Mouse (Mus musculus): ENCODE measurements around the gene Bin2. TPM values are rescaled to one million over a fixed set of nuclear protein-coding genes. Genes with fewer than 3 reads are reported as not detected.

Bin2 gene
- polyA plus RNA-seq, 1 experiment from 2014 or later, result 18.2 TPM

DNA sequence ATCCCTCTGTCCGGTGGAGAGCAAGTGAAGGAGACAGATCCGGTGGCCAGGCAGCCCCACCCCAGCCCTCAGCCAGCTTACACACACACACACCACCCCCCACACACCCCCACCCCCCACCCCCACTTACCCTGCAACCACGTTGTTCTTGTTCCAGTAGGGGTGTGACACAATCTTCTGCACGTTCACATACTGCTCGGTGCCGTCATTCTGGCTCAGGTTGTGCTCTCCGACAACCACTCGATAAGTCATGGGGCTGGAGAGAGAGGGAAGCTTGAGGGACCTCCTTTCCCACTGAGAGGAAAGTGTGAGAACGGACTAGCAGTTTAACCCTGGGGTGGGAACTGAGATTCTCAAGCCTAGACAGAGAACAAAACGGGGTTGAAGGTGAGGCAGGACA, 15.1 kb upstream of the Bin2 start:
- 48% methylated on average over 10 of the region's 10 CpGs for WGBS (ENCODE audit: insufficient replicate concordance)
- H3K9ac ChIP-seq, result no peak overlapping the region
- H3K4me1 ChIP-seq (replicated peaks), result peaks cover 66% of the 10 kb centered on the region
- no peaks in the 10 kb centered on the region for H3K9me3 ChIP-seq (replicated peaks)
- H3K36me3 ChIP-seq (replicated peaks), result no peaks in the 10 kb centered on the region
- ATAC-seq (ENCODE audit: insufficient read depth), result no peak
- 0 out of 2 replicates have a peak overlapping the region, but pooled peaks have one; percentile 5 for H3K4me3 ChIP-seq (replicated peaks)
- H3K27me3 ChIP-seq, result no peaks in the 10 kb centered on the region
- peak overlapping the region; percentile 22 for H3K27ac ChIP-seq (replicated peaks)
- peak overlapping the region; percentile 40; the same call in 1 of the 2 replicates for H3K4me2 ChIP-seq

DNA sequence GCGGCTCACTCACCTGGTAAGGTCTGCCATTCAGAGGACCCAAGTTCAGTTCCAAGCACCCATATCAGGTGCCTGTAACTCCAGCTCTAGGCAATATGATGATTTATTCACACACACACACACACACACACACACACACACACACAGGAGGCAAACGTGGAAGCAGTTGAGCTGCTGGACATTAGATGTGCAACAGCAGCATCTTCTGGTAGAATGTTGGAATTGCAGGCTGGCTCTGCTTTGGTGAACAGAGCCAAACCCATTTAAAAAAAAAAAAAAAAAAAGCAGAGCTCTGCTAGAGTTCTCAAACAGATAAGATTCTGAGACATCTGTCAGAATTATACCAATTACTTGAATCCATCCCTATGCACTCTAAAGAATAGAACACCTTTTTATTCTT, 13.7 kb upstream of the Bin2 start:
- 46% methylated on average over 2 of the region's 2 CpGs for WGBS (ENCODE audit: insufficient replicate concordance)
- H3K9ac ChIP-seq, result no peak overlapping the region
- H3K4me1 ChIP-seq (replicated peaks), result peaks cover 78% of the 10 kb centered on the region
- no peak overlapping the region; the same call in 1 of the 2 replicates for H3K4me2 ChIP-seq
- no peak overlapping the region for H3K27ac ChIP-seq (replicated peaks)
- no peaks in the 10 kb centered on the region for H3K27me3 ChIP-seq
- H3K4me3 ChIP-seq (replicated peaks), result no peak overlapping the region
- H3K9me3 ChIP-seq (replicated peaks), result no peaks in the 10 kb centered on the region
- ATAC-seq (ENCODE audit: insufficient read depth), result no peak
- H3K36me3 ChIP-seq (replicated peaks), result no peaks in the 10 kb centered on the region

DNA sequence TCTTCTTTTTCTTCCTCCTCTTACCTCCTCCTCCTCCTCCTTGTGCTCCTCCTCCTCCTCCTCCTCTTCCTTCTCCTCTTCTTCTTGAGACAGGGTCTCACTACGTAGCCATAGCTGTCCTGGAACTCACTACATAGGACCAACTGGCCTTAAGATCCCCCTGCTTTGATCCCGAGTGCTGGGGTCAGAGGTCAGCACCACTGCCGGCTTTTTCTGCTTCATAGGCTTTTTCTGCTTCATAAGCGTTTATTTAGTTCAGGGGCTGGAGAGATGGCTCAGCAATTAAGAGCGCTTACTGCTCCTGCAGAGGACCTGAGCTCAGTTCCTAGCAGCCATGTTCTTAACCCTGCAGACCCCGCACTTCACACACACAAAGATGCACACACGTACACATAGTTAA, 12.4 kb upstream of the Bin2 start:
- 64% methylated on average over 7 of the region's 7 CpGs for WGBS (ENCODE audit: insufficient replicate concordance)

DNA sequence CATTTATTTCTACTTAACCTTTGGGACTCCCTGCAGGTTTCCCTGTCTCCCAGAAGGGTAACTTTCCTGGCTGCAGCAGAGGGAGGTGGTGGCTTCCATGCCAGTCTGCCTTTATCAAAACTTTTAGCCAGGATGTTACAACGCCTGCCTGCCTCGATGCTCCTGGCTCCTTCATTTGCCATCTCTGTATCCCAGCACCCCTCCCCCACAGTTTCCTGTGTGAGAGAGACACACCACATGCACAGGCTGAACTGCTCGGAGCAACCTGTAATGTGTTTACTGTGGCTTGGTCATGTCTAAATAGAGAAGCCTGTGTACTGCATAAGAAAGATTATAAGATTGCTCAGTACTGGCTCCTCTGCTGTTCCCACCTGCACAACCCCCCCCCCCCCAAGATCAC, 11.0 kb upstream of the Bin2 start:
- no peak for ATAC-seq (ENCODE audit: insufficient read depth)
- Histone ChIP-seq H3K4me3 (replicated peaks) (no peak overlapping the region), H3K9ac (no peak overlapping the region), H3K4me1 (replicated peaks) (peaks cover 56% of the 10 kb centered on the region), H3K27ac (replicated peaks) (no peak overlapping the region), H3K27me3 (no peaks in the 10 kb centered on the region), H3K9me3 (replicated peaks) (no peaks in the 10 kb centered on the region), H3K36me3 (replicated peaks) (no peaks in the 10 kb centered on the region), H3K4me2 (no peak overlapping the region)
- WGBS (ENCODE audit: insufficient replicate concordance), result 28% methylated on average over 3 of the region's 3 CpGs

More for the DNA sequence above, 12.4 kb upstream of the Bin2 start:
- ATAC-seq (ENCODE audit: insufficient read depth), result no peak
- Histone ChIP-seq H3K4me1 (replicated peaks) (peaks cover 65% of the 10 kb centered on the region), H3K4me2 (no peak overlapping the region), H3K36me3 (replicated peaks) (no peaks in the 10 kb centered on the region), H3K9ac (no peak overlapping the region), H3K9me3 (replicated peaks) (no peaks in the 10 kb centered on the region), H3K4me3 (replicated peaks) (no peak overlapping the region), H3K27me3 (no peaks in the 10 kb centered on the region), H3K27ac (replicated peaks) (no peak overlapping the region)

DNA sequence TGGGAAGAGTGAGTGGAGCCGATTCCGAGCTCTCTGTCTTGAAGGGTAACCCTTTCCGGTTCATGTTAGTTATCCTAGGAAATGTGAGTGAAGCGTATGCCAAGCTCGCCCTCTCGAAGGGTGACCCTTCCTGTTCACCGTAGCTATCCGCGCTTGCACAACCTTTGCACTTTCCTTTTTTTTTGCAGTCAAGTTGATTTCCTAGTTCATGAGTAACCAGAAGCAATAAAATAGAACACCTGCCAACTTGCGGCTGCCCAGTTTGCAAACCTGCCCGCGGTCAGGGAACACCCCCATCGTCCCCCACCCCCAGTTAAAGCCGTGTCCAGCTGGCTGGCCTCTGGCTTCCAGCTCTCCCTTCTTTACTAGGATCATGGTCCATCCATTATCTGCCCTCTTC, 9.7 kb upstream of the Bin2 start:
- Histone ChIP-seq H3K4me1 (replicated peaks) (peaks cover 57% of the 10 kb centered on the region), H3K27me3 (no peaks in the 10 kb centered on the region), H3K27ac (replicated peaks) (peak overlapping the region; percentile 69), H3K9me3 (replicated peaks) (no peaks in the 10 kb centered on the region), H3K36me3 (replicated peaks) (no peaks in the 10 kb centered on the region), H3K9ac (no peak overlapping the region), H3K4me2 (no peak overlapping the region), H3K4me3 (replicated peaks) (no peak overlapping the region)
- 0 out of 2 replicates have a peak, but pooled peaks have one; percentile 22 for ATAC-seq (ENCODE audit: insufficient read depth)
- WGBS (ENCODE audit: insufficient replicate concordance), result 66% methylated on average over 14 of the region's 14 CpGs

DNA sequence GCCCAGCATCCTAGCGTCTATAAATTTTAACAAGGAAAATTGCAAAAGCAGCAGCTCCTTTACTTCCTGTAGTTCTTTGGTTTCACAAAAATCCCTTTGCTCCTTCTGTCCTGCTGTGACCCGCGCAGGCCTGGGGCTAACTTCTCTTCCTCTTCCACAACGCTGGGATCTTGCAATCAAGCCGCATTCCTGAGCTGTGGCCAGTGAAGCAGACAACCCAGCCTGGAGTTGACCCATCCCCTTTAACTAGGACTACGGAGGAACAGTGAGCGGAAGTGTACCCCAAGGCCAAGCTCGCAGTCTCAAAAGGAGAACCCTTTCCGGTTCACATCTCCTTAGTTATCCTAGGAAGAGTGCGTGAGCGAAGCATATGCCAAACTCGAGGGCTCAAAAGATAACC, 9.2 kb upstream of the Bin2 start:
- WGBS (ENCODE audit: insufficient replicate concordance), result 71% methylated on average over 12 of the region's 12 CpGs
- peaks cover 58% of the 10 kb centered on the region for H3K4me1 ChIP-seq (replicated peaks)
- no peaks in the 10 kb centered on the region for H3K9me3 ChIP-seq (replicated peaks)
- no peaks in the 10 kb centered on the region for H3K27me3 ChIP-seq
- no peak overlapping the region for H3K4me2 ChIP-seq
- H3K36me3 ChIP-seq (replicated peaks), result no peaks in the 10 kb centered on the region
- peak overlapping the region; percentile 60; the same call in 1 of the 2 replicates for H3K27ac ChIP-seq (replicated peaks)
- H3K4me3 ChIP-seq (replicated peaks), result no peak overlapping the region
- H3K9ac ChIP-seq, result no peak overlapping the region
- no peak for ATAC-seq (ENCODE audit: insufficient read depth)

GRCm38 (mm10) chr15:100677675-100678074, 8.3 kb upstream of the Bin2 start:
- Histone ChIP-seq H3K4me3 (replicated peaks) (no peak overlapping the region), H3K4me2 (no peak overlapping the region), H3K27me3 (no peaks in the 10 kb centered on the region), H3K27ac (replicated peaks) (no peak overlapping the region), H3K9ac (no peak overlapping the region), H3K4me1 (replicated peaks) (peaks cover 61% of the 10 kb centered on the region), H3K36me3 (replicated peaks) (no peaks in the 10 kb centered on the region), H3K9me3 (replicated peaks) (no peaks in the 10 kb centered on the region)
- WGBS (ENCODE audit: insufficient replicate concordance), result 75% methylated on average over 8 of the region's 8 CpGs
- ATAC-seq (ENCODE audit: insufficient read depth), result no peak

- Histone ChIP-seq H3K4me3 (replicated peaks) (no peak overlapping the region), H3K4me2 (no peak overlapping the region), H3K9me3 (replicated peaks) (no peaks in the 10 kb centered on the region), H3K4me1 (replicated peaks) (peaks cover 61% of the 10 kb centered on the region), H3K27me3 (no peaks in the 10 kb centered on the region), H3K27ac (replicated peaks) (no peak overlapping the region), H3K9ac (no peak overlapping the region), H3K36me3 (replicated peaks) (no peaks in the 10 kb centered on the region)
- 82% methylated on average over 1 of the region's 1 CpGs for WGBS (ENCODE audit: insufficient replicate concordance)
- ATAC-seq (ENCODE audit: insufficient read depth), result no peak
These were observed 7.2 kb upstream of the Bin2 start for GRCm38 (mm10) chr15:100676521-100676920.

DNA sequence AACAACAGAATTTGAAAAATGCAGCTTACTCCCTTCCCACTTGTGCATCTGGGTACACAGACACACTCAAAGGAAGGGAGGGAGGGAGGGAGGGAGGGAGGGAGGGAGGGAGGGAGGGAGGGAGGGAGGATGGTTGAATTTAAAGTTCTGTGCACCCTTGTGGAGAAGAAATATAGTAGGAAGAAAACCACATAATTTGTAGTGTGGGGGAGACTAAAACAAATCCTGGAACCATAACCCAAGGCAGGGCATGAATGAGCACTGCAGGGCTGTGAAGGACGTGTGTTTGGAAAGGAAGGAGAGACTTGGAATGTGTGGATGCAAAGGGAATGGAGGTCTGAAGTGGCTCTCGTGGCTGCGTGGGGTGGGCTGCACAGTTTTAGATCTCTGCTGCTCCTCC, 6.1 kb upstream of the Bin2 start:
- H3K4me1 ChIP-seq (replicated peaks), result peaks cover 53% of the 10 kb centered on the region
- WGBS (ENCODE audit: insufficient replicate concordance), result 65% methylated on average over 3 of the region's 3 CpGs
- no peaks in the 10 kb centered on the region for H3K36me3 ChIP-seq (replicated peaks)
- no peaks in the 10 kb centered on the region for H3K9me3 ChIP-seq (replicated peaks)
- no peak for ATAC-seq (ENCODE audit: insufficient read depth)
- H3K9ac ChIP-seq, result no peak overlapping the region
- no peak overlapping the region for H3K27ac ChIP-seq (replicated peaks)
- H3K4me3 ChIP-seq (replicated peaks), result no peak overlapping the region
- H3K27me3 ChIP-seq, result no peaks in the 10 kb centered on the region
- no peak overlapping the region for H3K4me2 ChIP-seq

DNA sequence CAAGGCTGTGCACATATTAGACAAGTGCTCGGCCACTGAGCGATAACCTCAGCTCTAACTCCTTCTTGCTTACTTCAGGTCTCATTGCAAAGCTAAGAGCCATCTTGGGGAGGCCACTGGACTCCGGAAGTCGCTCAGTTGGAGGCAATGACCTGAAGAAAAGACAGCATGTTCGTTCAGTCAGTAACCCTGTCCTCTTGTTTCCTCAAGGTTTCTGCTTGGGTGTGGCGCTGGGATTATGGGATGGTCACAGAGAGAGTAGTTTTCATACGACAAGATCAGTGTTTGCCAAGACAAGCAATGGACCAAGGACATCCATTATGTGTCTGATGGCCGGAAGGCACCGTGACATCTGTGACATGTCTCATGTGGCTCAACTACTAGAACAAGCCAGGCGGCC, 5.2 kb upstream of the Bin2 start:
- H3K4me3 ChIP-seq (replicated peaks), result no peak overlapping the region
- H3K27ac ChIP-seq (replicated peaks), result peak overlapping the region; percentile 84
- no peak for ATAC-seq (ENCODE audit: insufficient read depth)
- no peaks in the 10 kb centered on the region for H3K27me3 ChIP-seq
- WGBS (ENCODE audit: insufficient replicate concordance), result 51% methylated on average over 10 of the region's 10 CpGs
- H3K4me2 ChIP-seq, result peak overlapping the region; percentile 49; the same call in 1 of the 2 replicates
- H3K4me1 ChIP-seq (replicated peaks), result peaks cover 47% of the 10 kb centered on the region
- H3K9ac ChIP-seq, result no peak overlapping the region
- no peaks in the 10 kb centered on the region for H3K36me3 ChIP-seq (replicated peaks)
- no peaks in the 10 kb centered on the region for H3K9me3 ChIP-seq (replicated peaks)

DNA sequence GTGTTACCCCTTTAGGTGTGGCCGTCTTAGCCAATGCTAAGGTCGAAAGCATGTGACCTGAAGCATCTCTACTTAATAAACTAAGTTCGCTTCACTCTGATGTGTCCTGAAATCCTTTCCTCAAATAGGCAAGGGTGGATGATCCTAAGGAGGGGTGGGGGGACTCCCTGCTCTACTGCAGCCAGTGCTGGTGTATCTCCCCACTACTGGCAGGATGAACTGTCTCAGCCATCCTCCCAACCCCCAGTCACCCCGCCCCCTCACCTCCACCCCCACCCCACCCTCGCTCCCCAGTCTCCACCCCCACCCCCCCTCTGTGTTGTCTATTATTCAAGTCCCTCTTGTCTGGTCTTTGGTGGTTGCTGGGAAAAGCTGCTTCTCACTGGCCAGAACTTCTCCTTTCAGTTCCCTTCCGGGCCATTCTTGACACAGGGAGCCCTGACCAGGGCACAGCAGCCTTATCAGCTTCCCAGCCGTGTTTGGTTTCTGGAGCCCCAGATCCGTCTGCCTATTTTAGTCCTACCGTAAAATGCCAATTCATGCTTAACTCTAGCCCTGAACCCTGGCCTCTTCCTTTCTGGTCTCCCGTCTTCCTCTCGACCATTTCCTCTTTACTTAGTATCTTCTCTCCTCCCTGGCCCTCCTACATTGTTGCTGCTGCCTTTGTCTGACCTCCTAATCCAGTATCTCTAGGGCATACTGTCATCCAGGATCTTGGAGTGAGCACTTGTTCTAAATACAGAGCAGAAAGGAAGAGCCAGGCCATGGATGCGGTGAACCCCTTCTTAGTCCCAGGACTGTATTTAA, 4.4 kb upstream of the Bin2 start:
- 10% methylated on average over 12 of the region's 12 CpGs for WGBS (ENCODE audit: insufficient replicate concordance)
- Histone ChIP-seq H3K4me2 (peak overlapping the region; percentile 49), H3K9ac (peak overlapping the region; percentile 6; the same call in 1 of the 2 replicates)

More for the DNA sequence above, 4.4 kb upstream of the Bin2 start:
- H3K27ac ChIP-seq (replicated peaks), result peak overlapping the region; percentile 84
- no peaks in the 10 kb centered on the region for H3K36me3 ChIP-seq (replicated peaks)
- H3K27me3 ChIP-seq, result no peaks in the 10 kb centered on the region
- H3K4me3 ChIP-seq (replicated peaks), result peak overlapping the region; percentile 9; the same call in 1 of the 2 replicates
- H3K9me3 ChIP-seq (replicated peaks), result no peaks in the 10 kb centered on the region
- H3K4me1 ChIP-seq (replicated peaks), result peaks cover 48% of the 10 kb centered on the region
- ATAC-seq (ENCODE audit: insufficient read depth), result peak; percentile 86
